Mouse (Mus musculus): Measurements from ENCODE around the gene Snx12. TPM values are rescaled to one million over a fixed set of nuclear protein-coding genes. Genes with fewer than 3 reads are reported as not detected.

The Snx12 gene
- total and polyA plus RNA-seq, 3 experiments, result 32.3 to 63.6 (median 38.5) TPM

- Histone ChIP-seq H3K4me3 (ENCODE audit: low read depth, low read length) (no peak overlapping the region), H3K36me3 (replicated peaks) (no peaks in the 10 kb centered on the region), H3K27me3 (ENCODE audit: insufficient read depth, low read length) (no peaks in the 10 kb centered on the region), H3K9me3 (replicated peaks) (no peaks in the 10 kb centered on the region), H3K4me1 (ENCODE audit: insufficient read depth, low read depth, low read length) (no peaks in the 10 kb centered on the region)
- DNase-seq (ENCODE audit: low spot score) (no peak), ATAC-seq (ENCODE audit: extremely low read depth, insufficient number of reproducible peaks, low FRiP score, poor library complexity, severe bottlenecking) (no peak)
- TF ChIP-seq TAL1 (conservative IDR thresholded peaks at IDR 0.05; ENCODE audit: low read depth, low read length) (no peak), CTCF (IDR thresholded peaks at IDR 0.05; ENCODE audit: low read depth, low read length) (no peak), POLR2AphosphoS5 (IDR thresholded peaks at IDR 0.05; ENCODE audit: insufficient replicate concordance, low read depth, low read length) (no peak), GATA2 (IDR thresholded peaks at IDR 0.05; ENCODE audit: borderline replicate concordance, low read depth, low read length) (no peak), GATA1 (IDR thresholded peaks at IDR 0.05; ENCODE audit: borderline replicate concordance, low read length) (no peak)
Measured at GRCm38 (mm10) chrX:101065245-101065644, 157.1 kb downstream of the Snx12 start.

GRCm38 (mm10) chrX:101063503-101063902 lies 158.9 kb downstream of the Snx12 start:
- Histone ChIP-seq H3K27me3 (ENCODE audit: insufficient read depth, low read length) (no peaks in the 10 kb centered on the region), H3K4me1 (ENCODE audit: insufficient read depth, low read depth, low read length) (no peaks in the 10 kb centered on the region), H3K4me3 (ENCODE audit: low read depth, low read length) (no peak overlapping the region), H3K36me3 (replicated peaks) (no peaks in the 10 kb centered on the region), H3K9me3 (replicated peaks) (no peaks in the 10 kb centered on the region)
- DNase-seq (ENCODE audit: low spot score) (no peak), ATAC-seq (ENCODE audit: extremely low read depth, insufficient number of reproducible peaks, low FRiP score, poor library complexity, severe bottlenecking) (no peak)
- TF ChIP-seq GATA2 (IDR thresholded peaks at IDR 0.05; ENCODE audit: borderline replicate concordance, low read depth, low read length) (no peak), CTCF (IDR thresholded peaks at IDR 0.05; ENCODE audit: low read depth, low read length) (no peak), TAL1 (conservative IDR thresholded peaks at IDR 0.05; ENCODE audit: low read depth, low read length) (no peak), POLR2AphosphoS5 (IDR thresholded peaks at IDR 0.05; ENCODE audit: insufficient replicate concordance, low read depth, low read length) (no peak), GATA1 (IDR thresholded peaks at IDR 0.05; ENCODE audit: borderline replicate concordance, low read length) (no peak)

- DNase-seq (ENCODE audit: low spot score) (no peak), ATAC-seq (ENCODE audit: extremely low read depth, insufficient number of reproducible peaks, low FRiP score, poor library complexity, severe bottlenecking) (no peak)
- H3K4me1 ChIP-seq (ENCODE audit: insufficient read depth, low read depth, low read length), result no peaks in the 10 kb centered on the region
- no peaks in the 10 kb centered on the region for H3K9me3 ChIP-seq (replicated peaks)
- no peak within 1 kb of the TSS for H3K4me3 ChIP-seq (ENCODE audit: low read depth, low read length)
- TF ChIP-seq GATA2 (IDR thresholded peaks at IDR 0.05; ENCODE audit: borderline replicate concordance, low read depth, low read length) (no peak), TAL1 (conservative IDR thresholded peaks at IDR 0.05; ENCODE audit: low read depth, low read length) (no peak), GATA1 (IDR thresholded peaks at IDR 0.05; ENCODE audit: borderline replicate concordance, low read length) (no peak), POLR2AphosphoS5 (IDR thresholded peaks at IDR 0.05; ENCODE audit: insufficient replicate concordance, low read depth, low read length) (no peak), CTCF (IDR thresholded peaks at IDR 0.05; ENCODE audit: low read depth, low read length) (no peak)
- no peaks in the 10 kb centered on the region for H3K36me3 ChIP-seq (replicated peaks)
- no peaks in the 10 kb centered on the region for H3K27me3 ChIP-seq (ENCODE audit: insufficient read depth, low read length)
Measured at GRCm38 (mm10) chrX:101059541-101059940, 162.8 kb downstream of the Snx12 start, which contains the start of gene Tex11. Gene Tex11 (minus strand): TSS chrX:101059667.

Other genes with a start within 250 kb of the Snx12 start
- not detected in 2 replicates for gene Tex11, start 162.9 kb downstream of the Snx12 start, total RNA-seq (2014; fragmentation: Nextera tagmentation)
- gene Tex11, start 162.9 kb downstream of the Snx12 start, total RNA-seq (2017), result not detected in 2 replicates
- not detected in 2 replicates for gene Tex11, start 162.9 kb downstream of the Snx12 start, polyA plus RNA-seq (2012)
- not detected in 2 replicates for gene Slc7a3, start 136.5 kb downstream of the Snx12 start, total RNA-seq (2014; fragmentation: Nextera tagmentation)
- gene Slc7a3, start 136.5 kb downstream of the Snx12 start, total RNA-seq (2017), result 0.44 TPM in 1 of 2 replicates, not detected in the other
- not detected in 2 replicates for gene Slc7a3, start 136.5 kb downstream of the Snx12 start, polyA plus RNA-seq (2012)
- 20.4 and 20.9 TPM in 2 replicates for gene Foxo4, start 32.0 kb upstream of the Snx12 start, total RNA-seq (2014; fragmentation: Nextera tagmentation)
- gene Foxo4, start 32.0 kb upstream of the Snx12 start, total RNA-seq (2017), result 25.8 and 29.9 TPM in 2 replicates
- gene Foxo4, start 32.0 kb upstream of the Snx12 start, polyA plus RNA-seq (2012), result 44.5 and 46.4 TPM in 2 replicates
- gene Gm614, start 41.4 kb upstream of the Snx12 start, total RNA-seq (2014; fragmentation: Nextera tagmentation), result not detected in 2 replicates
- 0.87 TPM in 1 of 2 replicates, not detected in the other for gene Gm614, start 41.4 kb upstream of the Snx12 start, total RNA-seq (2017)
- gene Gm614, start 41.4 kb upstream of the Snx12 start, polyA plus RNA-seq (2012), result not detected in 2 replicates
- 11.6 and 18.7 TPM in 2 replicates for gene Il2rg, start 45.7 kb upstream of the Snx12 start, total RNA-seq (2014; fragmentation: Nextera tagmentation)
- gene Il2rg, start 45.7 kb upstream of the Snx12 start, total RNA-seq (2017), result 21.2 and 21.6 TPM in 2 replicates
- 8.2 and 10.1 TPM in 2 replicates for gene Il2rg, start 45.7 kb upstream of the Snx12 start, polyA plus RNA-seq (2012)
- gene Gm20489, start 46.5 kb upstream of the Snx12 start, total RNA-seq (2014; fragmentation: Nextera tagmentation), result not detected in 2 replicates
- not detected in 2 replicates for gene Gm20489, start 46.5 kb upstream of the Snx12 start, total RNA-seq (2017)
- not detected in 2 replicates for gene Gm20489, start 46.5 kb upstream of the Snx12 start, polyA plus RNA-seq (2012)
- gene Med12, start 51.5 kb upstream of the Snx12 start, total RNA-seq (2014; fragmentation: Nextera tagmentation), result 106 and 128 TPM in 2 replicates
- gene Med12, start 51.5 kb upstream of the Snx12 start, total RNA-seq (2017), result 37.9 and 40.9 TPM in 2 replicates
- 44.8 and 48.2 TPM in 2 replicates for gene Med12, start 51.5 kb upstream of the Snx12 start, polyA plus RNA-seq (2012)
- gene Nlgn3, start 76.6 kb upstream of the Snx12 start, total RNA-seq (2014; fragmentation: Nextera tagmentation), result not detected in 2 replicates
- 0.05 and 0.06 TPM in 2 replicates for gene Nlgn3, start 76.6 kb upstream of the Snx12 start, total RNA-seq (2017)
- 0.05 TPM in 1 of 2 replicates, not detected in the other for gene Nlgn3, start 76.6 kb upstream of the Snx12 start, polyA plus RNA-seq (2012)
- not detected in 2 replicates for gene Gjb1, start 153.8 kb upstream of the Snx12 start, total RNA-seq (2014; fragmentation: Nextera tagmentation)
- gene Gjb1, start 153.8 kb upstream of the Snx12 start, total RNA-seq (2017), result not detected in 2 replicates
- gene Gjb1, start 153.8 kb upstream of the Snx12 start, polyA plus RNA-seq (2012), result not detected in 2 replicates
- gene Zmym3, start 198.3 kb upstream of the Snx12 start, total RNA-seq (2014; fragmentation: Nextera tagmentation), result 68.7 and 83.0 TPM in 2 replicates
- 22.5 and 29.2 TPM in 2 replicates for gene Zmym3, start 198.3 kb upstream of the Snx12 start, total RNA-seq (2017)
- gene Zmym3, start 198.3 kb upstream of the Snx12 start, polyA plus RNA-seq (2012), result 37.7 and 41.7 TPM in 2 replicates
- gene Nono, start 206.8 kb upstream of the Snx12 start, total RNA-seq (2014; fragmentation: Nextera tagmentation), result 573 and 719 TPM in 2 replicates
- 500 and 525 TPM in 2 replicates for gene Nono, start 206.8 kb upstream of the Snx12 start, total RNA-seq (2017)
- gene Nono, start 206.8 kb upstream of the Snx12 start, polyA plus RNA-seq (2012), result 54.1 and 100 TPM in 2 replicates
- gene Itgb1bp2, start 226.5 kb upstream of the Snx12 start, total RNA-seq (2014; fragmentation: Nextera tagmentation), result 2.2 and 5.7 TPM in 2 replicates
- gene Itgb1bp2, start 226.5 kb upstream of the Snx12 start, total RNA-seq (2017), result 1.5 and 2.4 TPM in 2 replicates
- 0.04 and 0.13 TPM in 2 replicates for gene Itgb1bp2, start 226.5 kb upstream of the Snx12 start, polyA plus RNA-seq (2012)